Mouse (Mus musculus): ENCODE results near the gene Olfr288. TPM values are rescaled to one million over a fixed set of nuclear protein-coding genes. Genes with fewer than 3 reads are reported as not detected.

Olfr288 gene
- total RNA-seq, 2 experiments from 2014 or later = not detected

- DNase-seq (ENCODE audit: extremely low spot score in 1 of 2, low spot score in 2 of 2) = no peak
- Histone ChIP-seq H3K27ac (no peak within 1 kb of the TSS), H3K4me3 (no peak within 1 kb of the TSS)
- intact Hi-C loops (cut with DNase I) = loop anchor here (10.0 kb wide), 1 partner anchor 311 kb away; no protein-coding TSS in a partner anchor
- TF ChIP-seq CTCF (IDR thresholded peaks at IDR 0.05) = no peak
Observed at GRCm38 (mm10) chr15:98165525-98165924, 29.8 kb downstream of the Olfr288 start, which contains the start of gene Asb8. Gene Asb8, minus strand, starts transcription at chr15:98165625.

- intact Hi-C loops (cut with DNase I) = loop anchor here (10.0 kb wide), 1 partner anchor 308 kb away; no protein-coding TSS in a partner anchor
- TF ChIP-seq CTCF (IDR thresholded peaks at IDR 0.05) = no peak
- H3K27ac ChIP-seq = no peak overlapping the region
Observed at GRCm38 (mm10) chr15:98162561-98162960, 32.8 kb downstream of the Olfr288 start.

GRCm38 (mm10) chr15:98161026-98161805, 34.1 kb downstream of the Olfr288 start:
- H3K4me3 ChIP-seq = no peak overlapping the region
- no peak for TF ChIP-seq CTCF (IDR thresholded peaks at IDR 0.05)
- DNase-seq (ENCODE audit: extremely low spot score in 1 of 2, low spot score in 2 of 2) = no peak
- no peak overlapping the region for H3K27ac ChIP-seq
- intact Hi-C loops (cut with DNase I) = loop anchor here (10.0 kb wide), 1 partner anchor 306 kb away; no protein-coding TSS in a partner anchor

More at GRCm38 (mm10) chr15:98162561-98162960, 32.8 kb downstream of the Olfr288 start:
- no peak overlapping the region for H3K4me3 ChIP-seq
- no peak for DNase-seq (ENCODE audit: extremely low spot score in 1 of 2, low spot score in 2 of 2)

GRCm38 (mm10) chr15:98157253-98157652, 38.1 kb downstream of the Olfr288 start:
- no peak for DNase-seq (ENCODE audit: extremely low spot score in 1 of 2, low spot score in 2 of 2)
- Histone ChIP-seq H3K4me3 (no peak overlapping the region), H3K27ac (no peak overlapping the region)
- intact Hi-C loops (cut with DNase I) = no loop called here
- TF ChIP-seq CTCF (IDR thresholded peaks at IDR 0.05) = no peak

GRCm38 (mm10) chr15:98155944-98156343, 39.4 kb downstream of the Olfr288 start:
- no peak for DNase-seq (ENCODE audit: extremely low spot score in 1 of 2, low spot score in 2 of 2)

GRCm38 (mm10) chr15:98155272-98155671, 40.1 kb downstream of the Olfr288 start:
- DNase-seq (ENCODE audit: extremely low spot score in 1 of 2, low spot score in 2 of 2) = no peak
- no peak for TF ChIP-seq CTCF (IDR thresholded peaks at IDR 0.05)
- H3K4me3 ChIP-seq = no peak overlapping the region
- intact Hi-C loops (cut with DNase I) = no loop called here
- H3K27ac ChIP-seq = no peak overlapping the region

More at GRCm38 (mm10) chr15:98155944-98156343, 39.4 kb downstream of the Olfr288 start:
- H3K27ac ChIP-seq = no peak overlapping the region
- intact Hi-C loops (cut with DNase I) = no loop called here
- no peak for TF ChIP-seq CTCF (IDR thresholded peaks at IDR 0.05)
- no peak overlapping the region for H3K4me3 ChIP-seq

- Histone ChIP-seq H3K27ac (no peak overlapping the region), H3K4me3 (no peak overlapping the region)
- no peak; the same call in 1 of the 2 replicates for TF ChIP-seq CTCF (IDR thresholded peaks at IDR 0.05)
- intact Hi-C loops (cut with DNase I) = no loop called here
- DNase-seq (ENCODE audit: extremely low spot score in 1 of 2, low spot score in 2 of 2) = no peak
Observed at GRCm38 (mm10) chr15:98154631-98155030, 40.7 kb downstream of the Olfr288 start.

- DNase-seq (ENCODE audit: extremely low spot score in 1 of 2, low spot score in 2 of 2) = no peak
- Histone ChIP-seq H3K4me3 (no peak overlapping the region), H3K27ac (no peak overlapping the region)
- no peak for TF ChIP-seq CTCF (IDR thresholded peaks at IDR 0.05)
- intact Hi-C loops (cut with DNase I) = no loop called here
Observed at GRCm38 (mm10) chr15:98154146-98154545, 41.2 kb downstream of the Olfr288 start.

GRCm38 (mm10) chr15:98153625-98154024, 41.7 kb downstream of the Olfr288 start:
- H3K27ac ChIP-seq = peak overlapping the region; percentile 48; the same call in 1 of the 2 replicates
- no peak overlapping the region for H3K4me3 ChIP-seq
- intact Hi-C loops (cut with DNase I) = loop anchor here (2.0 kb wide), 1 partner anchor 61 kb away; the partner anchor contains the start of genes Pfkm and Senp1
- peak; percentile 70 for TF ChIP-seq CTCF (IDR thresholded peaks at IDR 0.05)
- DNase-seq (ENCODE audit: extremely low spot score in 1 of 2, low spot score in 2 of 2) = no peak

- no peak for DNase-seq (ENCODE audit: extremely low spot score in 1 of 2, low spot score in 2 of 2)
- intact Hi-C loops (cut with DNase I) = loop anchor here (2.0 kb wide), 1 partner anchor 60 kb away; the partner anchor contains the start of genes Pfkm and Senp1
- peak overlapping the region; percentile 69 for H3K27ac ChIP-seq
- no peak overlapping the region for H3K4me3 ChIP-seq
- TF ChIP-seq CTCF (IDR thresholded peaks at IDR 0.05) = no peak
Observed at GRCm38 (mm10) chr15:98152916-98153315, 42.4 kb downstream of the Olfr288 start.

GRCm38 (mm10) chr15:98149166-98149602, 46.2 kb downstream of the Olfr288 start:
- Histone ChIP-seq H3K27ac (no peak overlapping the region), H3K4me3 (no peak overlapping the region)
- TF ChIP-seq CTCF (IDR thresholded peaks at IDR 0.05) = no peak
- intact Hi-C loops (cut with DNase I) = loop anchor here (2.0 kb wide), 1 partner anchor 18 kb away; the partner anchor contains the start of gene Ccdc184
- DNase-seq (ENCODE audit: extremely low spot score in 1 of 2, low spot score in 2 of 2) = no peak

- H3K4me3 ChIP-seq = no peak overlapping the region
- no peak overlapping the region for H3K27ac ChIP-seq
- TF ChIP-seq CTCF (IDR thresholded peaks at IDR 0.05) = no peak
- intact Hi-C loops (cut with DNase I) = loop anchor here (2.0 kb wide), 1 partner anchor 18 kb away; the partner anchor contains the start of gene Ccdc184
- DNase-seq (ENCODE audit: extremely low spot score in 1 of 2, low spot score in 2 of 2) = no peak
Observed at GRCm38 (mm10) chr15:98148356-98148755, 47.0 kb downstream of the Olfr288 start.
